8 mouse cellular contexts compared by ENCODE assay signal in the genomic region with DNA sequence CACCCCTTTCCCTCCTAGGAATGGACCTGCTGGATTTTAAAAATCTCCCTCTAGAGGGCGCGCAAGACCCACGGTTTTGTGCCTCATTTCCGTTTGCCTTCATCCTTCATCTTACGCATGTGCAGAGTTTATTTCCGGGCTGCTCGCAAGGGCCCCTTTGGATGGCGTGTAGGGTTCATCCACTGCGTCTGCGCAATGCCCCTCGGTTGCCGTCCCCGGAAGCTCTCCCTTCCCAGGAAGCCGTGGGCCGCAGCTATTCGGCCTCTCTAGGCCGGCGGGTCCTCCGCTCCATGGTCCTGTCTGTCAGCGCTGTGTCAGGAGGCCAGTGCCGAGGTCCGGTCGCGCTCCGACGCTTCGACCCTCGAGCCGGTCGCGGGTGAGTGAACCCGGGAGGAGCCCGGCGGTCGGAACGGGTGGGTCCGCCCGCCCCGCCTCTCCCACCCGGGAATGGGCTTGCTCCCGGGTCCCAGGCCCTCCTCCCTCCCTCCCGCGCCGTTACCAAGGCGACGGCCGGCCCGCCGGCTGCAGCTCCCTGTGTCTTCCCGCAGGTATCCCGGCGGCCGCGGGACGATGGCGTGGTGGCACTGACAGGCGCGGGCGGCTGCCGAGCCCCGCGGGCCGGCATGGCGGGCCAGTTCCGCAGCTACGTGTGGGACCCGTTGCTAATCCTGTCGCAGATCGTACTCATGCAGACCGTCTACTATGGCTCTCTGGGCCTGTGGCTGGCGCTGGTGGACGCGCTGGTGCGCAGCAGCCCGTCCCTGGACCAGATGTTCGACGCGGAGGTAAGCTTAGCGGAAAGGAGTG. TPM values are rescaled to one million over a fixed set of nuclear protein-coding genes. Genes with fewer than 3 reads are reported as not detected.
DNase-seq lines count a peak whose midpoint lies in the region; ATAC-seq and TF ChIP-seq lines count a peak whose summit lies in the region.

Gm20458 (plus strand) TSS at position 223 of the 807 bp plus-strand sequence.

- peak; percentile 96 for ATAC-seq in frontal cortex, adult (ENCODE audit: low TSS enrichment)
- peak; percentile 96 for ATAC-seq in lung, postnatal 0 days

- H3K27ac ChIP-seq in hindbrain, embryonic 10.5 days, result peak within 1 kb of the TSS; percentile 93
- peak within 1 kb of the TSS; percentile 82 for H3K27ac ChIP-seq in lung, postnatal 0 days (ENCODE audit: low read length)

- peaks cover 29% of the 10 kb centered on the region for H3K36me3 ChIP-seq in hindbrain, embryonic 10.5 days
- H3K36me3 ChIP-seq in lung, postnatal 0 days (ENCODE audit: insufficient read depth, low read length), result 0 out of 2 replicates have a peak, but pooled peaks cover 16% of the 10 kb centered on the region

- no peaks in the 10 kb centered on the region for H3K9me3 ChIP-seq in hindbrain, embryonic 10.5 days
- H3K9me3 ChIP-seq in lung, postnatal 0 days (ENCODE audit: low read length), result no peaks in the 10 kb centered on the region

- TF ChIP-seq EP300 in lung, postnatal 0 days (IDR thresholded peaks at IDR 0.05), result no peak

- H3K4me1 ChIP-seq in hindbrain, embryonic 10.5 days (replicated peaks), result peaks cover 37% of the 10 kb centered on the region
- peaks cover 12% of the 10 kb centered on the region for H3K4me1 ChIP-seq in lung, postnatal 0 days (ENCODE audit: insufficient read depth, low read depth, low read length)

- no peaks in the 10 kb centered on the region for H3K27me3 ChIP-seq in hindbrain, embryonic 10.5 days (ENCODE audit: insufficient read depth, poor library complexity, severe bottlenecking)
- no peaks in the 10 kb centered on the region for H3K27me3 ChIP-seq in lung, postnatal 0 days (replicated peaks; ENCODE audit: insufficient read depth, low read length)

- peak within 1 kb of the TSS; percentile 81 for H3K4me2 ChIP-seq in lung, postnatal 0 days (replicated peaks; ENCODE audit: low read depth, low read length)

- DNase-seq in MN1 (ENCODE audit: low spot score), result peak; percentile 98
- DNase-seq in cerebellum, adult 9-10 months, result peak; percentile 98
- peak; percentile 97 for DNase-seq in hindbrain, embryonic 10.5 days (ENCODE audit: low spot score)
- peak; percentile 98 for DNase-seq in layer of hippocampus, adult 9-11 months
- DNase-seq in lung, postnatal 0 days (ENCODE audit: low spot score), result peak; percentile 99
- peak; percentile 88 for DNase-seq in ovary, postnatal 14 days (ENCODE audit: low spot score)
- peak; percentile 96 for DNase-seq in thymus, postnatal 14 days

- H3K4me3 ChIP-seq in hindbrain, embryonic 10.5 days, result peak within 1 kb of the TSS; percentile 92
- H3K4me3 ChIP-seq in lung, postnatal 0 days (ENCODE audit: low read depth, low read length), result peak within 1 kb of the TSS; percentile 90

- H3K9ac ChIP-seq in lung, postnatal 0 days (replicated peaks; ENCODE audit: low read depth), result peak within 1 kb of the TSS; percentile 82

- peak; percentile 82 for TF ChIP-seq CTCF in lung, postnatal 0 days (IDR thresholded peaks at IDR 0.05)

- under 1% methylated on average over 78 of the region's 79 CpGs for WGBS in hindbrain, embryonic 10.5 days
- WGBS in lung, postnatal 0 days, result under 1% methylated on average over 66 of the region's 79 CpGs

RNA-seq across cellular contexts. Expression of gene Gm20458, which starts in this region (rescaled TPM):
- polyA plus RNA-seq in hindbrain, embryonic 10.5 days (2016; fragmentation: Nextera tagmentation; extraction: Ambion mirVana), result 4.4 and 4.5 TPM in 2 replicates
- 23.5 and 32.9 TPM in 2 replicates for polyA plus RNA-seq in lung, postnatal 0 days (2015; fragmentation: Nextera tagmentation; extraction: Ambion mirVana)

Comparison
In these comparisons a context has a peak if more than half of its experiments do, and no peak if none do; other contexts are left out.
1. Peak in every context shown above with its lines: DNase-seq, ATAC-seq, H3K4me3 ChIP-seq and H3K27ac ChIP-seq.